Mouse (Mus musculus) CH12.LX (cell line): ENCODE results near the gene Mysm1. TPM values are rescaled to one million over a fixed set of nuclear protein-coding genes. Genes with fewer than 3 reads are reported as not detected.

ENCODE experiments used
- DNase-seq: peaks from one replicate; pipeline ENCODE4 v3.0.0-alpha.2; 2013; ENCODE audit errors: extremely low read depth
- H3K27ac ChIP-seq: 2 replicates; pipeline ENCODE4 v1.5.1; 2012; ENCODE audit warnings: low read depth, mild to moderate bottlenecking, control low read depth, moderate library complexity; ENCODE audit not compliant: insufficient read depth
- H3K27me3 ChIP-seq: replicated peaks from 2 replicates; pipeline ENCODE3; 2012; ENCODE audit warnings: inconsistent platforms
- H3K36me3 ChIP-seq, 2 experiments: replicated peaks in 1 of 2; 2 replicates each; pipeline versions ENCODE3 to v1.6.1; 2012; ENCODE audit warnings: inconsistent platforms in 1 of 2, low read length in 1 of 2, mild to moderate bottlenecking in 1 of 2, mixed read lengths in 1 of 2, moderate library complexity in 1 of 2; ENCODE audit not compliant: control insufficient read depth in 1 of 2, insufficient read depth in 1 of 2
- H3K4me1 ChIP-seq, 2 experiments: 2 replicates each; pipeline ENCODE4 v1.6.1; 2012; ENCODE audit warnings: inconsistent platforms in 1 of 2, moderate library complexity in 1 of 2; ENCODE audit not compliant: insufficient read depth in 2 of 2, control insufficient read depth in 1 of 2
- H3K4me2 ChIP-seq: 2 replicates; pipeline ENCODE4 v1.6.1; 2012; ENCODE audit warnings: low read depth, mild to moderate bottlenecking, control low read depth; ENCODE audit not compliant: poor library complexity, insufficient read depth, severe bottlenecking
- H3K4me3 ChIP-seq, 3 experiments: fragments of 150-350 bp in 1 of 3; sonication (generic) in 1 of 3; replicated peaks in 1 of 3; 2 replicates each; pipeline versions ENCODE3 to v1.5.1; 2011 to 2012; ENCODE audit warnings: low read depth in 2 of 3, low read length in 2 of 3, mild to moderate bottlenecking in 2 of 3, moderate library complexity in 2 of 3, control low read depth in 1 of 3, improper control_type of control experiment in 1 of 3, inconsistent platforms in 1 of 3, mixed read lengths in 1 of 3; ENCODE audit not compliant: poor library complexity in 1 of 3
- H3K79me2 ChIP-seq: replicated peaks from 2 replicates; pipeline ENCODE4 v1.6.1; 2012; ENCODE audit warnings: mild to moderate bottlenecking, moderate library complexity; ENCODE audit not compliant: control insufficient read depth, poor library complexity, insufficient read depth, severe bottlenecking; ENCODE audit errors: extremely low read depth
- H3K9ac ChIP-seq: 2 replicates; pipeline ENCODE4 v1.6.1; 2012; ENCODE audit warnings: low read depth, mild to moderate bottlenecking, control low read depth, moderate library complexity; ENCODE audit not compliant: insufficient read depth
- H3K9me3 ChIP-seq: replicated peaks from 2 replicates; pipeline ENCODE3; 2012; ENCODE audit warnings: low read length, inconsistent platforms, mixed read lengths
- BHLHE40 ChIP-seq: IDR thresholded peaks from 2 replicates; pipeline ENCODE4 v1.6.1; 2011; ENCODE audit warnings: mild to moderate bottlenecking, low read depth, low read length, improper control_type of control experiment
- MAZ ChIP-seq: IDR thresholded peaks from 2 replicates; pipeline ENCODE4 v1.6.1; 2012; ENCODE audit warnings: low read depth, mild to moderate bottlenecking, inconsistent platforms, low read length, improper control_type of control experiment, moderate library complexity
- MXI1 ChIP-seq: IDR thresholded peaks from 2 replicates; pipeline ENCODE4 v1.6.1; 2011; ENCODE audit warnings: mild to moderate bottlenecking, low read depth, low read length, improper control_type of control experiment
- MYC ChIP-seq: IDR thresholded peaks from 2 replicates; pipeline ENCODE4 v1.6.1; 2011; ENCODE audit warnings: low read depth, mild to moderate bottlenecking, improper control_type of control experiment, low read length
- NELFE ChIP-seq: IDR thresholded peaks from 2 replicates; pipeline ENCODE4 v1.6.1; 2011; ENCODE audit warnings: low read depth, low read length, improper control_type of control experiment
- TCF12 ChIP-seq: IDR thresholded peaks from 2 replicates; pipeline ENCODE4 v1.6.1; 2014; ENCODE audit warnings: low read depth, mild to moderate bottlenecking, inconsistent platforms, low read length, improper control_type of control experiment
- UBTF ChIP-seq: IDR thresholded peaks from 2 replicates; pipeline ENCODE4 v1.6.1; 2012; ENCODE audit warnings: low read depth, mild to moderate bottlenecking, inconsistent platforms, low read length, improper control_type of control experiment, moderate library complexity
- USF1 ChIP-seq: IDR thresholded peaks from 2 replicates; pipeline ENCODE4 v1.6.1; 2014; ENCODE audit warnings: low read depth, mild to moderate bottlenecking, inconsistent platforms, low read length, improper control_type of control experiment
- USF2 ChIP-seq: conservative IDR thresholded peaks from 2 replicates; pipeline ENCODE4 v1.6.1; 2011; ENCODE audit warnings: low read depth, low read length, improper control_type of control experiment
- ZMIZ1 ChIP-seq: IDR thresholded peaks from 2 replicates; pipeline ENCODE4 v1.6.1; 2012; ENCODE audit warnings: low read depth, mild to moderate bottlenecking, inconsistent platforms, low read length, improper control_type of control experiment
- dilution Hi-C: fragments of 300-500 bp; cut with MboI; formaldehyde crosslinking; loops from 2 replicates; pipeline ENCODE4 v1.14.3; 2020; ENCODE audit warnings: low sequenced_read_pairs; ENCODE audit not compliant: extremely low pct_unique_long_range_greater_than_20kb, extremely low pct_ligation_motif_present
- in situ Hi-C: fragments of 300-500 bp; cut with MboI; formaldehyde crosslinking; loops from 3 replicates; pipeline ENCODE4 v1.14.3; 2019; ENCODE audit warnings: low sequenced_read_pairs, low pct_ligation_motif_present, low pct_unique_long_range_greater_than_20kb, mixed read lengths
- polyA plus RNA-seq: library from polyadenylated mRNA; unstranded; fragments of >175 nt; gene quantifications from 2 replicates; pipeline ENCODE4 v1.2.1, GENCODE M21; 2012; ENCODE audit warnings: low read depth; ENCODE audit not compliant: insufficient read length
- total RNA-seq, 2 experiments: library from RNA; depleted of rRNA; stranded (reverse); fragments of 300-350 nt in 1 of 2; fragments of >200 nt in 1 of 2; gene quantifications; 2 replicates each; pipeline ENCODE4 v1.2.3; 2012 to 2014

The Mysm1 gene
- total and polyA plus RNA-seq, 3 experiments: 11.5 to 15.3 (median 13.7) TPM

GRCm38 (mm10) chr4:95018221-95018620 is 39.3 kb upstream of the Mysm1 start:
- Histone ChIP-seq H3K4me1 (0 out of 4 replicates have a peak, but pooled peaks cover 0 to 2% of the 10 kb centered on the region in 2 experiments), H3K27me3 (no peaks in the 10 kb centered on the region), H3K4me2 (no peak overlapping the region), H3K4me3 (no peak overlapping the region), H3K36me3 (no peaks in the 10 kb centered on the region), H3K79me2 (no peaks in the 10 kb centered on the region), H3K9me3 (no peaks in the 10 kb centered on the region), H3K27ac (no peak overlapping the region), H3K9ac (no peak overlapping the region)
- TF ChIP-seq NELFE (no peak), MXI1 (no peak), UBTF (no peak), ZMIZ1 (no peak)
- no peak for DNase-seq
- in situ Hi-C loops (loop anchor here (25.0 kb wide), 1 partner anchor 719 kb away; no protein-coding TSS in a partner anchor), dilution Hi-C loops (no loop called here)

DNA sequence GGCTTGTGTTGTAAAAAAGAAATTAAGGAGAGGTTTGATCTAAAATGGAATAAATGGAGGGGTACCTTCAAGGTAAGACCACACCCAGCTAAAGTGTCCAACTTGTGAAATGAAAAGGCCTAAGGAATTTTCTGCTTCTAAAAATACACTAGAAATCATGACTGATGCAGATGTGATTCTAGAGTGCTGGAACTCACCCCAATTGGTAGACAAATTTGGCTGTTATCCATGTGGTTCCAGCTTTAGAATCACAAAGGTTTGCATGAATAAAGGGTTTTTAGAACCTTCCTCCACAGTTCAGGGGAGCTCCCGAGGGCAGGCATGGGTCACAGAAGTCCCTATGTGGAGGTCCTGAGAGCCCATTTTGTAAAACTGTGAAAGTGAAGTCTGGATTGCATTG is 33.8 kb upstream of the Mysm1 start:
- no peak overlapping the region for H3K27ac ChIP-seq
- no peak overlapping the region for H3K4me3 ChIP-seq
- no peak for TF ChIP-seq USF1
- H3K79me2 ChIP-seq: no peaks in the 10 kb centered on the region
- in situ Hi-C loops (loop anchor here (25.0 kb wide), 1 partner anchor 725 kb away; no protein-coding TSS in a partner anchor), dilution Hi-C loops (no loop called here)
- H3K9ac ChIP-seq: no peak overlapping the region
- no peak for DNase-seq
- no peaks in the 10 kb centered on the region; a peak in 1 of 4 replicates for H3K4me1 ChIP-seq
- H3K36me3 ChIP-seq: no peaks in the 10 kb centered on the region
- peaks cover 2% of the 10 kb centered on the region for H3K9me3 ChIP-seq
- no peak overlapping the region for H3K4me2 ChIP-seq
- no peaks in the 10 kb centered on the region for H3K27me3 ChIP-seq

DNA sequence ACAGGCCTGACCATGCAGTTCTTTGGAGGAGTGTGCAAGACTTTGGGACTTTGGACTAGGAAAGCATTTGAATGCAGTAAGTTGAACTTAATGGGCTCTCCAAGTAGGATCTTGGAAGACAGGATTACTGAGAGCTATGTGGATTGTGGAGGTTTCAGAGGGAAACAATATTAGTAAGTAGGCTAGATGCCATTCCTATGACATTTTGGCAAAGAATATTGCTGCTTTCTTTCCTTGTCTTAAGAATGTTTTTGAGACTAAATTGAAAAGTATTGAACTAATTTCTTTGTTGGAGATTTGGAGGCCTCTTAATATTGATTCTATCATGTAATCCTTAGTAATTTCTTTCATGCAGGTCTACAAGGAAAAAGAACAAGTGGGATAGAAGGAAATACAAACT is 33.4 kb upstream of the Mysm1 start:
- no peaks in the 10 kb centered on the region for H3K36me3 ChIP-seq
- H3K27ac ChIP-seq: no peak overlapping the region
- H3K4me3 ChIP-seq: no peak overlapping the region
- no peaks in the 10 kb centered on the region; a peak in 1 of 4 replicates for H3K4me1 ChIP-seq
- H3K9me3 ChIP-seq: peaks cover 2% of the 10 kb centered on the region
- in situ Hi-C loops (loop anchor here (25.0 kb wide), 1 partner anchor 725 kb away; no protein-coding TSS in a partner anchor), dilution Hi-C loops (no loop called here)
- H3K4me2 ChIP-seq: no peak overlapping the region
- no peaks in the 10 kb centered on the region for H3K27me3 ChIP-seq
- no peak for DNase-seq
- H3K79me2 ChIP-seq: no peaks in the 10 kb centered on the region
- TF ChIP-seq MYC (no peak), TCF12 (no peak), BHLHE40 (no peak), MAZ (no peak), MXI1 (no peak), USF2 (no peak)
- no peak overlapping the region for H3K9ac ChIP-seq
